Mouse (Mus musculus) forebrain, embryonic 10.5 days (tissue): Measurements from ENCODE around the gene Asns. TPM values are rescaled to one million over a fixed set of nuclear protein-coding genes. Genes with fewer than 3 reads are reported as not detected.

Experiments used
- DNase-seq: peaks from one replicate; pipeline ENCODE4 v3.0.0-alpha.2; 2017; ENCODE audit warnings: low spot score; ENCODE audit errors: extremely low spot score
- H3K27ac ChIP-seq: fragments of 300-500 bp; sonication (generic); 2 replicates; pipeline ENCODE4 v1.5.1; 2016; ENCODE audit warnings: mild to moderate bottlenecking
- H3K27me3 ChIP-seq: fragments of 300-500 bp; sonication (generic); 2 replicates; pipeline ENCODE4 v1.6.1; 2016; ENCODE audit warnings: mild to moderate bottlenecking; ENCODE audit not compliant: poor library complexity, severe bottlenecking
- H3K36me3 ChIP-seq: fragments of 300-500 bp; sonication (generic); replicated peaks from 2 replicates; pipeline ENCODE4 v1.6.1; 2016; ENCODE audit warnings: mild to moderate bottlenecking, moderate library complexity
- H3K4me1 ChIP-seq: fragments of 300-500 bp; sonication (generic); 2 replicates; pipeline ENCODE4 v1.6.1; 2016
- H3K4me3 ChIP-seq: fragments of 300-500 bp; sonication (generic); 2 replicates; pipeline ENCODE4 v1.5.1; 2016; ENCODE audit warnings: mild to moderate bottlenecking, moderate library complexity
- H3K9me3 ChIP-seq: fragments of 300-500 bp; sonication (generic); 2 replicates; pipeline ENCODE4 v1.6.1; 2016; ENCODE audit warnings: mild to moderate bottlenecking, moderate library complexity
- WGBS: fragments of 180-500 bp; shearing (Covaris S2); methylation state at CpG from one replicate; pipeline ENCODE4 v1.1.7; 2016; 5-methylcytosine and 5-hydroxymethylcytosine counted together
- polyA plus RNA-seq: library from polyadenylated mRNA; unstranded; fragments of >200 nt; fragmentation: Nextera tagmentation; extraction: Ambion mirVana; gene quantifications from 2 replicates; pipeline ENCODE4 v1.2.1, GENCODE M21; 2016

The Asns gene
- polyA plus RNA-seq, result 83.5 and 86.1 TPM in 2 replicates

DNA sequence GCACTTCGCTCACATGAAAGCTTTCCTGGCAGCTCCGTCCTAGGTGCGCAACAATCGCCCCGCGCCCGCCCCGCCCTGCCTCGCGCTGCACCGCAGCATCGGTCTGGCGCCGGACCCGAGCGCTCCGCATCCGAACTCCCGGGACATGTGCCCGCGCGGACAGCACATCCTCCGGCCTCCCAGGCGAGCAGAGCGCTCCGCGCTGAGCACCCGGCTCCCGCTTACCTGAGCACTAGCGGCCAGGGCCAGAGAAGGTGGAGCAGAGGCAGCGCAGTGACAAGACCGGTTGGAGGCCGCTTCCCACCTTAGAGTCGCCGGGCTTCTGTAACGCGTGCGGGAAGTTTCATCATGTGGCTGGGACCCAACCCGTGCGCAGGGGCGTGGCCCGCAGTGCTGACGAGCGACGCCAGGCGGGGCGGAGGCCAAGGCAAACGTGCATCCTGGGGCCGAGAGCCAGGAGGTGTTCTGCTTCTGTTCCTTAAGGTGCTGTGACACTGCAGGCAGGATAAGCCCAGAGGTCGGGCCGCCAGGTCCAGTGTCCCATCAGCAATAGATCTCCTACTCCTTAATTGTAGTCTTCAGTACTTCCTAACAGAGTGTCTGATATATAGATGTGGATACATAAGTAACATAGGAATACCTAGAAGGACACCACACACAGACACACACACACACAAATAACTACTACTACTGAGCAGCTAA, at the start of gene Asns:
Gene Asns, minus strand, starts transcription at position 371 of the 702 bp plus-strand sequence.
- H3K9me3 ChIP-seq, result no peaks in the 10 kb centered on the region
- peak within 1 kb of the TSS; percentile 89 for H3K27ac ChIP-seq
- H3K4me3 ChIP-seq, result peak within 1 kb of the TSS; percentile 86
- peak; percentile 85 for DNase-seq
- H3K36me3 ChIP-seq, result no peaks in the 10 kb centered on the region
- peaks cover 21% of the 10 kb centered on the region for H3K4me1 ChIP-seq
- peaks cover 12% of the 10 kb centered on the region; the same call in 1 of the 2 replicates for H3K27me3 ChIP-seq
- WGBS, result under 1% methylated on average over 51 of the region's 51 CpGs

DNA sequence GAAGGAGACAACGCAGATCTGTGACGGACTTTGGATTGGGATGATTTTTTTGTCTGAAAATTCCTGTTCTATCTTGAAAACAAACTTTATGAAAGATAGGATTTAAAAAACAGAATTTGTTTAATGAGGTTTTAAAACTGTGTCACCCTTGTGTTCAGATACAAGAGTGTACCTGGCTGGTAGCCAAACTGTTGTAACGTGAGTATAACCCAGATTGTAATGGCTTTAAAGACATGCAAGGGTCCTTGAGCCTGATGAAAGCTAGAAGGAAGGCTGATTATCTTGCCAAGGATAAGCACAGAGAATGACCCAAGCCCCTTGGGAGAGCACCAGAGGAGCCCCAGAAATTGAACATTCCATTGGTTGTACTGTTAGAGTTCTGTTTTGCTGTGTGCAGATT, 48.7 kb upstream of the Asns start:
- Histone ChIP-seq H3K4me3 (no peak overlapping the region), H3K9me3 (no peaks in the 10 kb centered on the region), H3K27me3 (no peaks in the 10 kb centered on the region), H3K4me1 (no peaks in the 10 kb centered on the region), H3K36me3 (no peaks in the 10 kb centered on the region), H3K27ac (no peak overlapping the region)
- 95% methylated on average over 3 of the region's 3 CpGs for WGBS
- no peak for DNase-seq

DNA sequence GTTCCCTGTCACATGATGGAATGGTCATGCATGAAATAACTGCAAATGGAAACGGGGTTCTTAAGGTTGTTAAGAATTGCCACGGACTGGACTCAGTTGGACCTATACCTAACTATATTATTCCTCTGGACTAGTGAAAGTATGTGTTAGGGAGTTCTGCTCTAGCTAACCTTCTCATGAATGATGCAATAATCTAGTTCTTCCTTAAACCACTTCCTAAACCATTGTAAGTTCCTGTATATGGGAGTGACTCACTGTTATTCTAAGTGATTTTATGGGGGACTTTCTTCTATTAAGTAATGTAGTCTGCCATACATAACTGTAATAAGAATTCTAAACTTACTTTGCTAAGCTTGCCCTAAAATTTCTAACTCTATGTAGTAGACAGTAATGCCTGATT, 44.8 kb upstream of the Asns start:
- 90% methylated on average over 2 of the region's 2 CpGs for WGBS
- DNase-seq, result no peak
- no peaks in the 10 kb centered on the region for H3K4me1 ChIP-seq
- H3K4me3 ChIP-seq, result no peak overlapping the region
- H3K27me3 ChIP-seq, result no peaks in the 10 kb centered on the region
- H3K27ac ChIP-seq, result no peak overlapping the region
- H3K9me3 ChIP-seq, result no peaks in the 10 kb centered on the region
- H3K36me3 ChIP-seq, result no peaks in the 10 kb centered on the region

- H3K36me3 ChIP-seq, result no peaks in the 10 kb centered on the region
- no peak overlapping the region for H3K4me3 ChIP-seq
- WGBS, result 51% methylated on average over 12 of the region's 12 CpGs
- no peak overlapping the region for H3K27ac ChIP-seq
- no peaks in the 10 kb centered on the region for H3K27me3 ChIP-seq
- no peaks in the 10 kb centered on the region for H3K4me1 ChIP-seq
- H3K9me3 ChIP-seq, result peaks cover 6% of the 10 kb centered on the region; the same call in 1 of the 2 replicates
- peak; percentile 77 for DNase-seq
Measured at GRCm38 (mm10) chr6:7732754-7733708, 40.0 kb upstream of the Asns start.

GRCm38 (mm10) chr6:7732097-7732496, 39.0 kb upstream of the Asns start:
- Histone ChIP-seq H3K27ac (no peak overlapping the region), H3K4me1 (no peaks in the 10 kb centered on the region), H3K9me3 (peaks cover 6% of the 10 kb centered on the region; the same call in 1 of the 2 replicates), H3K36me3 (no peaks in the 10 kb centered on the region), H3K27me3 (no peaks in the 10 kb centered on the region), H3K4me3 (no peak overlapping the region)
- WGBS, result 88% methylated on average over 6 of the region's 6 CpGs
- DNase-seq, result no peak

DNA sequence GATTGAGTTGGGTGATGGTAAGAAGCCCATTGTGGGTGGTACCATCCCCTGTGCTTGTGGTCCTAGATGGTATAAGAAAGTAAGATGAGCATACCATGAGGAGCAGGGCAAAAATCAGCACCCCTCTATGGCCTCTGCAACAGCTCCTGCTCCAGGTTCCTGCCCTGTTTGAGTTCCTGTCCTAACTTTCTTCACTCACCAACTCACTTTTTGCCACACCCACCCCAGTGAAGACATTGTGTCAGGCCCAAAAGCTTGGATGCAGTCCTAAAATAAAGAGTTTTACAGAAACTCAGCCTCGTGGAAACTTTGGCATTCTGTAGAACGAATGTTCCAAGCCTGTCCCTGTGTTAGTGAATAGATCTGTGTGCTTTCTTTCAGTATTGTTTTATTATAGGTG, 36.1 kb upstream of the Asns start:
- H3K36me3 ChIP-seq, result no peaks in the 10 kb centered on the region
- no peaks in the 10 kb centered on the region for H3K27me3 ChIP-seq
- DNase-seq, result no peak
- no peaks in the 10 kb centered on the region for H3K4me1 ChIP-seq
- no peak overlapping the region for H3K27ac ChIP-seq
- 85% methylated on average over 2 of the region's 2 CpGs for WGBS
- peaks cover 6% of the 10 kb centered on the region; the same call in 1 of the 2 replicates for H3K9me3 ChIP-seq
- no peak overlapping the region for H3K4me3 ChIP-seq

DNA sequence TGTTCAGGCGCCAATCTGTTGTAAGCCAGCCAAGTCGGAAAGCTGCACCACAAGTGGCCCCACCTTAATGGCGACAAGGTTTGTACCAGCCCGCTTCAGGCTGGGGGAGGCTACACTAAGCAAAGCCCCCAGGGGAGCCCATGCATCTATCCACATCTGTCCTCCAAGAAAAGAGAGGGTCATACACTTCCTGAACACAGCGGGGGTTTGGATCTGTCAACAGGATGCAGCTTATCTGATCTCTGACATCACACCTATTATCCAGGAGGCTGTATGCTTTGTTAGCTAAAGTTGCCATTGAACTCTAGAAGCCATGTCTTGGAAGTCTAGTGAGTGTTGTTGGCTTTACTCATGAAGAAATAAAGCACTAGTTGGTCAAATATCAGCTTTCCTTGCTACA, 35.2 kb upstream of the Asns start:
- Histone ChIP-seq H3K27ac (no peak overlapping the region), H3K9me3 (peaks cover 6% of the 10 kb centered on the region; the same call in 1 of the 2 replicates), H3K4me1 (no peaks in the 10 kb centered on the region), H3K27me3 (no peaks in the 10 kb centered on the region), H3K36me3 (no peaks in the 10 kb centered on the region), H3K4me3 (no peak overlapping the region)
- DNase-seq, result no peak
- WGBS, result 93% methylated on average over 5 of the region's 5 CpGs

DNA sequence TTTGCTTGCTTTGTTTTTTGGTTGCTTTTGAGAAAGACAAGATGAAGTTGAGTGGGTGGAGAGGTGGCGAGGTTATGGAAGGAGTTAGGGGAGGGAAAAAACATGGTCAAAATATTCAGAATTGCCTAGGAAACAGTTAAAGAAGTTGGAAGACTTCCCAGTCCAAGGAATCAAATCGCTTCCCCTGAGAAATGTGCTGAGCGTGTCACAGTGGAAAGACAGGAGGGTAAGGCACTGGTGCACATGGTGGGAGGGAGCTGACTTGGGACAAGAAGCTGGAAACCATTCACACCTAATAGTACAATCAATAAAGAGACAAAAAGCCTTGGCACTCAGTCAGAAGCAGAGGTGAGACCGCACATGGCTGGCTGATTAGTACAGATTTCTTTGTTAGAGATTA, 23.2 kb upstream of the Asns start:
- no peaks in the 10 kb centered on the region for H3K4me1 ChIP-seq
- H3K36me3 ChIP-seq, result no peaks in the 10 kb centered on the region
- no peak for DNase-seq
- peaks cover 5% of the 10 kb centered on the region; the same call in 1 of the 2 replicates for H3K9me3 ChIP-seq
- 81% methylated on average over 4 of the region's 4 CpGs for WGBS
- no peak overlapping the region for H3K4me3 ChIP-seq
- no peaks in the 10 kb centered on the region for H3K27me3 ChIP-seq
- no peak overlapping the region for H3K27ac ChIP-seq

DNA sequence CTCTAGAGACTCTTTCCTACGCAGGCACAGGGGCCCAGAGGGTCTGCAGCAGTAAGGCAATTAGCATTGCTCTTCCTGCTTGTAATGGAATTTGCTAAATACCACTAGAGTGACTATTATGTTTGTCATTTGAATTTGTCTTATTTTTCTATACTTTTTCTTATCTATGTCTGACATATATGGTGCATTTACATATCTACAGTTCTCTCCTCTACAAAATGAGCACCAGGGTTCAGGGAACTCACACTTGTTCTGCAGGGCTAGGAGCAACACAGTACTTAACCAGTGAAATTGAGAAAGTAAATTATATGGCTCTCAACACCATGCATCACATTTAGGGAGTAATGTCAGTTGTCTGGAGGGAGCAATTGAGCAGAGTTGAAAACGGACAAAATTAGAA, 21.2 kb upstream of the Asns start:
- no peak for DNase-seq

DNA sequence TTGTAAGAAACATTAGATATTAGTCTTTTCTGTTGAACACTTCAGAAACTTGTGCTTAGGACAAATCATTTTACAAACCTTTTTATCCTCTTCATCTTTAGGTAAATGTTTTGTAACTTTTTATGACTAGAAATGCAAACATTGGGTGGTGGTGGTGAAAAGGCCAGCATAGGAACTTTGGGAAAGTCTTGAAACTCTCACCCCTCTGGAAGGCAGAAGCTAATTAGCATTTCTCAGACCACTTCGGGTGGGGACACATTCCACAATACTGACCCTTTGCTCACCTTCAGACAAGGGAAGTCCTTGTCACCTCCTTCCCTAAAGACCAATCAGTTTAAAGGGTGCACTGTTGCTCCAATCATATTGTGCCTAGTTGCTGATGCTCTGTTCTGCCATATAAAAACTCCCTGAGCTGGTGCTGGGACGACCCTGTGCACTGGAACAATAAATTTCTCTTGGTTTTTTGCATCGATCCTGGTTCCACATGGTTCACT, 18.8 kb upstream of the Asns start:
- Histone ChIP-seq H3K27me3 (no peaks in the 10 kb centered on the region), H3K36me3 (no peaks in the 10 kb centered on the region), H3K27ac (no peak overlapping the region), H3K4me1 (no peaks in the 10 kb centered on the region), H3K9me3 (no peaks in the 10 kb centered on the region), H3K4me3 (no peak overlapping the region)
- WGBS, result 80% methylated on average over 3 of the region's 3 CpGs
- no peak for DNase-seq

More for the DNA sequence above, 21.2 kb upstream of the Asns start:
- no peaks in the 10 kb centered on the region for H3K36me3 ChIP-seq
- no peak overlapping the region for H3K4me3 ChIP-seq
- 80% methylated on average over 2 of the region's 2 CpGs for WGBS
- H3K9me3 ChIP-seq, result peaks cover 5% of the 10 kb centered on the region; the same call in 1 of the 2 replicates
- no peaks in the 10 kb centered on the region for H3K4me1 ChIP-seq
- H3K27ac ChIP-seq, result no peak overlapping the region
- H3K27me3 ChIP-seq, result no peaks in the 10 kb centered on the region

GRCm38 (mm10) chr6:7708246-7708645, 15.2 kb upstream of the Asns start:
- no peak for DNase-seq
- H3K27me3 ChIP-seq, result no peaks in the 10 kb centered on the region
- no peak overlapping the region for H3K27ac ChIP-seq
- H3K4me1 ChIP-seq, result no peaks in the 10 kb centered on the region
- H3K36me3 ChIP-seq, result no peaks in the 10 kb centered on the region
- H3K4me3 ChIP-seq, result no peak overlapping the region
- no peaks in the 10 kb centered on the region for H3K9me3 ChIP-seq
- WGBS, result 88% methylated on average over 3 of the region's 3 CpGs

DNA sequence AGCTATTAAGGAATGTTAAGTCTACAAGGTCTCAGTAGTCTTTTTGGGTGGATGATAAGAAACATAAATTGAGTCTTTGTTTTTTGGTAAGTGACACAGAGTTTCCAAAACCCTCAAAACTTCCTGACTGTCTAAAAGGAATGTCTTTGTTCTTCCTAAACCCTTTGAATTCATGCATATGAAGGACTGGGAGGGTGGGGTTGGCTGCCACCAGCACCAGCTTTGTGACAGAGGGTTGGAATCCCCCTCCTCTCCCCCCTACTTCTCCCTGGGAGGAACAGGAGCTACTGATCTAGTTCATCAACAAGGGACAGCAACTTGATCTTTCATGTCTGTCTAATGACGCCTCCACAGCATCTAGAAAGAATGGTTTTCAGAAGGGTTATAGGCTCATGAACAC, 13.7 kb upstream of the Asns start:
- no peak for DNase-seq
- Histone ChIP-seq H3K27ac (no peak overlapping the region), H3K36me3 (no peaks in the 10 kb centered on the region), H3K27me3 (no peaks in the 10 kb centered on the region), H3K4me1 (no peaks in the 10 kb centered on the region), H3K4me3 (no peak overlapping the region), H3K9me3 (no peaks in the 10 kb centered on the region)
- WGBS, result 62% methylated on average over 1 of the region's 1 CpGs
